ENCODE assay signal across 22 mouse cellular contexts in genomic region chr5:99241988-99242740, GRCm38 (mm10).
DNase-seq lines count a peak whose midpoint lies in the region.
"Had no signal": no experiment of that assay in that cellular context is flagged by ENCODE, and none has a peak within 500 bp of the region (broad histone marks: within the 10 kb centered on the region; RNA-seq: fewer than 3 reads in every experiment).

No protein-coding gene starts in this region.

- peaks cover 62% of the 10 kb centered on the region for H3K4me1 ChIP-seq in limb, embryonic 10.5 days
- H3K4me1 ChIP-seq: embryonic facial prominence, embryonic 15.5 days; intestine, embryonic 15.5 days had no signal

- no peaks in the 10 kb centered on the region for H3K27me3 ChIP-seq in limb, embryonic 10.5 days (ENCODE audit: low read depth, poor library complexity, severe bottlenecking)
- H3K27me3 ChIP-seq: embryonic facial prominence, embryonic 15.5 days; forebrain, embryonic 15.5 days; intestine, embryonic 15.5 days; neural tube, embryonic 13.5 days had no signal

- WGBS in limb, embryonic 10.5 days, result 78% methylated on average over 11 of the region's 11 CpGs

- H3K27ac ChIP-seq in limb, embryonic 10.5 days, result 0 out of 2 replicates have a peak overlapping the region, but pooled peaks have one; percentile 0
- H3K27ac ChIP-seq: embryonic facial prominence, embryonic 15.5 days; forebrain, embryonic 15.5 days; heart, embryonic 10.5 days; hindbrain, embryonic 10.5 days; intestine, embryonic 15.5 days; kidney, postnatal 0 days; neural tube, embryonic 13.5 days had no signal

- peaks cover 73% of the 10 kb centered on the region for H3K36me3 ChIP-seq in limb, embryonic 10.5 days
- H3K36me3 ChIP-seq: embryonic facial prominence, embryonic 15.5 days had no signal

- no peak overlapping the region for H3K4me3 ChIP-seq in limb, embryonic 10.5 days
- H3K4me3 ChIP-seq: embryonic facial prominence, embryonic 15.5 days; forebrain, embryonic 15.5 days; heart, embryonic 10.5 days; hindbrain, embryonic 10.5 days; intestine, embryonic 15.5 days; myocyte; neural tube, embryonic 13.5 days had no signal

- peak; percentile 51 for DNase-seq in embryo, embryonic 10 days (ENCODE audit: low spot score)
- DNase-seq in embryo, embryonic 9.5 days (ENCODE audit: extremely low spot score), result no peak
- peak; percentile 61 to 72 for DNase-seq in lung, adult 18-20 months
- DNase-seq in lung, postnatal 14 days, result no peak
- DNase-seq in limb, embryonic 10.5 days (ENCODE audit: low spot score), result no peak
- peak; percentile 41 to 64 for DNase-seq in lung, postnatal 4 days
- DNase-seq in right cerebral cortex, postnatal 25 days, result no peak
- DNase-seq in adipocyte (ENCODE audit: low spot score), result no peak
- DNase-seq: adrenal gland, postnatal 36 days; cerebellum, adult 9-11 months; layer of hippocampus, postnatal 36 days; liver; retina, postnatal 1 day; thymus, postnatal 25 days had no signal

- no peaks in the 10 kb centered on the region for H3K9me3 ChIP-seq in limb, embryonic 10.5 days (replicated peaks)
- H3K9me3 ChIP-seq: embryonic facial prominence, embryonic 15.5 days; forebrain, embryonic 15.5 days; heart, embryonic 10.5 days; hindbrain, embryonic 10.5 days; intestine, embryonic 15.5 days; neural tube, embryonic 13.5 days had no signal

Comparison
In these comparisons a context has a peak if more than half of its experiments do, and no peak if none do; other contexts are left out.
1. DNase-seq: peak in embryo, embryonic 10 days (single experiment), lung, adult 18-20 months (2 of 2) and lung, postnatal 4 days (2 of 2); none in embryo, embryonic 9.5 days (single experiment), lung, postnatal 14 days (single experiment), limb, embryonic 10.5 days (single experiment), right cerebral cortex, postnatal 25 days (single experiment) and adipocyte (single experiment).